Mouse (Mus musculus) thymus, adult 2 months (tissue): ENCODE measurements around the gene Gramd2. TPM values are rescaled to one million over a fixed set of nuclear protein-coding genes. Genes with fewer than 3 reads are reported as not detected.

Experiments used
- DNase-seq: peaks from one replicate; pipeline ENCODE4 v3.0.0; 2021
- H3K27ac ChIP-seq: fragments of 200-500 bp; 2 replicates; pipeline ENCODE4 v1.5.1; 2012; ENCODE audit warnings: low read length, control low read depth; ENCODE audit not compliant: control insufficient read depth, insufficient read depth
- H3K27me3 ChIP-seq: fragments of 200-500 bp; 2 replicates; pipeline ENCODE4 v1.6.1; 2012; ENCODE audit warnings: mild to moderate bottlenecking, low read length, moderate library complexity, mixed read lengths; ENCODE audit not compliant: control insufficient read depth, insufficient read depth
- H3K36me3 ChIP-seq: fragments of 200-500 bp; 2 replicates; pipeline ENCODE4 v1.6.1; 2012; ENCODE audit warnings: mild to moderate bottlenecking, low read length, moderate library complexity; ENCODE audit not compliant: control insufficient read depth, insufficient read depth
- H3K4me1 ChIP-seq: fragments of 200-500 bp; replicated peaks from 2 replicates; pipeline ENCODE4 v1.6.1; 2012; ENCODE audit warnings: low read length; ENCODE audit not compliant: control insufficient read depth, insufficient read depth
- H3K4me3 ChIP-seq: fragments of 200-500 bp; 2 replicates; pipeline ENCODE4 v1.5.1; 2012; ENCODE audit warnings: mild to moderate bottlenecking, low read length, control low read depth, moderate library complexity; ENCODE audit not compliant: control insufficient read depth, insufficient read depth
- CTCF ChIP-seq: fragments of 200-500 bp; IDR thresholded peaks from 2 replicates; pipeline ENCODE4 v1.5.1; 2012; ENCODE audit warnings: mild to moderate bottlenecking, control low read depth, low read length, moderate library complexity, borderline replicate concordance; ENCODE audit not compliant: control insufficient read depth, poor library complexity, insufficient read depth; ENCODE audit errors: extremely low read depth
- POLR2A ChIP-seq: fragments of 200-500 bp; IDR thresholded peaks from 2 replicates; pipeline ENCODE4 v1.6.1; 2012; ENCODE audit warnings: mild to moderate bottlenecking, low read length, control low read depth, moderate library complexity; ENCODE audit not compliant: control insufficient read depth, poor library complexity, insufficient read depth; ENCODE audit errors: extremely low read depth
- WGBS: fragments of 180-500 bp; shearing (Covaris S2); methylation state at CpG from one replicate; pipeline ENCODE4 v1.1.7; 2018; 5-methylcytosine and 5-hydroxymethylcytosine counted together
- polyA plus RNA-seq: library from polyadenylated mRNA; depleted of rRNA; stranded (reverse); fragments of >200 nt; gene quantifications from 2 replicates; pipeline ENCODE4 v1.2.3, GENCODE M21; 2012

Gene Gramd2
- polyA plus RNA-seq, 1 experiment = 1.00 TPM

DNA sequence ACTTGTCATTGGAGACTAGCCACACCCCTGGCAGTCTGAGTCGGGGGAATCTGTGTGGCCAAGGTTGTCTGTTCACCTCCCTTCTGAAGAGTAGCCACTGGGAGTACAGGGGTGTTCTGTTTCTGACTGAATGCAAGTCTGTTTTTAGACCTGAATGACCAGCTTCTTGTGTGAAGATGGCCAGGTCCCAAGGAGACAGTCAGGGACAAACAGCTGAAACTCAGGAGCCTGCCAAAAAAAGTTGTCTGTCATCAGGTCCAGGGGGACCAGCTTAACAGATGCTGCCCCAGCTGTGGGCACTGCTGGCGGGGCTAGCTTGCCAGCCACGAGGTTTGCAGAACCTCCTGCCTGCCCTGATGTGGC lies 15.5 kb downstream of the Gramd2 start:
- DNase-seq = no peak
- Histone ChIP-seq H3K36me3 (no peaks in the 10 kb centered on the region), H3K4me3 (no peak overlapping the region), H3K4me1 (no peaks in the 10 kb centered on the region), H3K27ac (no peak overlapping the region), H3K27me3 (no peaks in the 10 kb centered on the region)
- 44% methylated on average over 3 of the region's 3 CpGs for WGBS
- TF ChIP-seq POLR2A = no peak

GRCm38 (mm10) chr9:59696381-59696780 lies 16.4 kb downstream of the Gramd2 start:
- no peak overlapping the region for H3K4me3 ChIP-seq
- whole genome bisulfite sequencing = 92% methylated on average over 3 of the region's 3 CpGs
- H3K4me1 ChIP-seq = no peaks in the 10 kb centered on the region
- TF ChIP-seq CTCF (no peak), POLR2A (no peak)
- DNase-seq = no peak
- no peaks in the 10 kb centered on the region for H3K36me3 ChIP-seq
- no peak overlapping the region for H3K27ac ChIP-seq
- no peaks in the 10 kb centered on the region for H3K27me3 ChIP-seq

- DNase-seq = no peak
- no peak for TF ChIP-seq POLR2A
- TF ChIP-seq CTCF = no peak
- H3K36me3 ChIP-seq = no peaks in the 10 kb centered on the region
- WGBS = 94% methylated on average over 7 of the region's 7 CpGs
- H3K27ac ChIP-seq = no peak overlapping the region
- H3K4me3 ChIP-seq = no peak overlapping the region
- H3K4me1 ChIP-seq = no peaks in the 10 kb centered on the region
- no peaks in the 10 kb centered on the region for H3K27me3 ChIP-seq
These were observed 21.1 kb downstream of the Gramd2 start for GRCm38 (mm10) chr9:59701094-59701493.

DNA sequence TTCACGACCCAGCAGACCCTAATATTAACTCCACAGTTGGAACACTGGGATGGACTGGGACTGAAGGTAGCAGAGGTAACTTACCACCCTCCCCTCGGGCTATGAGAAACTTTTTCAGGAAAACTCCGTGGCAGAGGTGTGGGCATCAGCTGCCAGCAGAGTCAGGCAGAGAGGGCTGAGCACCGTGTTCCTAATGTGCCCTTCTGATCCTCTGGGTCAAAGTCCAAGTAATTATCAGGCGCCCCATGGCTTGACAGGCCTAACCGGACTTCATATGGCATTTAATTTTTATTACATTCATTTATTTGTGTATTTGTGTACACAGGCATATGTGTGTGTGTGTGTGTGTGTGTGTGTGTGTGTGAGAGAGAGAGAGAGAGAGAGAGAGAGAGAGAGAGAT lies 23.2 kb downstream of the Gramd2 start:
- no peaks in the 10 kb centered on the region for H3K4me1 ChIP-seq
- no peak overlapping the region for H3K27ac ChIP-seq
- 91% methylated on average over 6 of the region's 6 CpGs for WGBS
- no peaks in the 10 kb centered on the region for H3K36me3 ChIP-seq
- no peak overlapping the region for H3K4me3 ChIP-seq
- no peak for DNase-seq
- TF ChIP-seq POLR2A (no peak), CTCF (no peak)
- H3K27me3 ChIP-seq = no peaks in the 10 kb centered on the region

DNA sequence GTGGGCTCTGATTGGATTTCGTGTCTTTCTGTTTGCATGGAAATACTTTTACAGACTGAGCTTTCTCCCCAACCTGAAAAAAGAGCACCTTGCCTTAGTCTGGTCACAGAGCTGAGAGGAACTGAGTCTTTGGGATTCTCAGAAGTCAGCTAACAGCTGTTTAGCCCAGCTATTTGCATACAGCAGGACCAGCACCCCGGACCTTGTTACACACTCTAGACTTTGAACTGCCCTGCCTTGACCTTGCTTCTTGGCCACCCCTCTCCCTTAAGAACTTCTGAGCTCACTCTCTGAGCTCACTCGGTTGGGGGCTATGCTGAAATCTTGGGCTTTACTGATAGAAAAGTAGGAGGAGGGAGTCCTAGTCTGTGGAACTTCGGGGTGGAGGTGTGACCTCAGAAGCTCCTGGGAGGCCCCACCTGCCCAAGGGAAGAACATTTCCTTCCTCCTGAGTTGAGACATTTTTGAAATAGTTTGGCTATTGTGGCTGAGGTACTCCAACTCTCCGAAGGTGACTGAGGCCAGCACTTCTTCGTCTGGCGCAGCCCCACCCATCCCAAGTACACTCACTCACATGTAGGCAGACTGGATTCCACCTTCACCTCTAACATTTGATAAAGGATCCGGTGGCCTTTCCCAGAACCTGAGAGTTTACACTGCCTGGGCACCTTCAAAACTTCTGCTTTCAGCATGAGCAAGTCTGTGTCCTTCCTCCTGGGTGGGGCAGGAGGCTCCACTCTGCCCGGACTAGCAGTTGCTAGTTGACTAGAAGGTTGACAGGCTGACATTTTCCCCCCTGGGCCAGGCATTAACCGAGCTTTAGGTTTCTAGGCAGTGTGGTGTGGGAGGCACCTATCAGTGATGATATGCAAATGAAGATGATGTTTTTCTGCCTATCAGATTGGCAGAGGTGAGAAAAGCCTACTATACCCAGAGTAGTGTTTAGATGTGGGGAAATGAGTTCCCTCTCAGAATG lies 27.2 kb downstream of the Gramd2 start:
- Histone ChIP-seq H3K4me3 (no peak overlapping the region), H3K4me1 (no peaks in the 10 kb centered on the region), H3K36me3 (no peaks in the 10 kb centered on the region), H3K27ac (no peak overlapping the region), H3K27me3 (no peaks in the 10 kb centered on the region)
- 55% methylated on average over 10 of the region's 10 CpGs for WGBS
- peak; percentile 8 for DNase-seq
- no peak for TF ChIP-seq CTCF
- no peak for TF ChIP-seq POLR2A

- DNase-seq = no peak
- H3K27ac ChIP-seq = no peak overlapping the region
- no peak overlapping the region for H3K4me3 ChIP-seq
- H3K4me1 ChIP-seq = no peaks in the 10 kb centered on the region
- 89% methylated on average over 3 of the region's 3 CpGs for WGBS
- no peaks in the 10 kb centered on the region for H3K36me3 ChIP-seq
- no peaks in the 10 kb centered on the region for H3K27me3 ChIP-seq
- no peak for TF ChIP-seq CTCF
- TF ChIP-seq POLR2A = no peak
These were observed 29.3 kb downstream of the Gramd2 start for GRCm38 (mm10) chr9:59709225-59709624.

GRCm38 (mm10) chr9:59716275-59716898 lies 36.4 kb downstream of the Gramd2 start:
- H3K27me3 ChIP-seq = no peaks in the 10 kb centered on the region
- TF ChIP-seq POLR2A = no peak
- no peak for TF ChIP-seq CTCF
- WGBS = 87% methylated on average over 7 of the region's 7 CpGs
- no peak overlapping the region for H3K4me3 ChIP-seq
- no peaks in the 10 kb centered on the region for H3K4me1 ChIP-seq
- DNase-seq = no peak
- H3K36me3 ChIP-seq = no peaks in the 10 kb centered on the region
- H3K27ac ChIP-seq = no peak overlapping the region
